Mouse (Mus musculus) heart, adult 2 months (tissue): Measurements from ENCODE around the gene Sorcs2.

ENCODE experiments used
- CTCF ChIP-seq: fragments of 200-600 bp; IDR thresholded peaks from 2 replicates; pipeline ENCODE4 v1.8.1; 2022; ENCODE audit warnings: antibody characterized with exemption, mild to moderate bottlenecking, moderate library complexity
- POLR2A ChIP-seq: fragments of 200-500 bp; IDR thresholded peaks from 2 replicates; pipeline ENCODE4 v1.6.1; 2011; ENCODE audit warnings: mild to moderate bottlenecking, low read depth, low read length, control low read depth; ENCODE audit not compliant: insufficient read depth

- TF ChIP-seq POLR2A: no peak
- no peak for TF ChIP-seq CTCF
Measured at GRCm38 (mm10) chr5:35973800-35974199, 424.1 kb downstream of the Sorcs2 start.
